Mouse (Mus musculus): ENCODE measurements around the gene Zswim2. TPM values are rescaled to one million over a fixed set of nuclear protein-coding genes. Genes with fewer than 3 reads are reported as not detected.
"Not testable (repeated sequence)": the region's sequence is repeated elsewhere in the genome, so short reads cannot be mapped to it uniquely, and the experiment has no call there.

Gene Zswim2
- under 1 TPM in 1 of 4 experiments, not detected in 3; 0.30 TPM for total RNA-seq (2022)

DNA sequence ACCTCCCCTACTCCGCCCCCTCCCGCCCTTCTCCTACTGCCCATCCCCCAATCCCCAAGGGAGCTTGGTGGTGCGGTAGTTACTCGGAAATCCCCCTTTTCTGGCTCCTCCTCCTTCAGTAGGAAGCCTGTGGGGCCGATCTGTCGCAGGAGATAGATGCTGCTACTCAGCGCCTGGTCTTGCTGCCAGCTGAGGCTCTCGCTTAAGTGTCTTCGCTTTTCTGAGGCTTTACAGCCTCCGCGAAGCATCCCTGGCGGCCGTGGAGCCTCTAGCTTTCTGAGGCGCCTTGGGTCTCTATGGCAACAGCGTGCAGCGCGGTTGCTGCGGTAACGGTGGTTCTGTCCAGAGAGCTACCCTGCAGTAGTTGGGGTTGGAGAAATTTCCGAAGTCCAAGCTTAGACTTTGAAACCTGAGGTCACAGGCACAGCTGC, at the start of gene Zswim2:
TSS of gene Zswim2 (minus strand) at position 298 of the 431 bp plus-strand sequence.
- DNase-seq (ENCODE audit: low spot score in 2 of 2): peak; percentile 86 to 91

GRCm38 (mm10) chr2:83990253-83990652, 49.2 kb upstream of the Zswim2 start, which contains the start of gene Gm13691:
Gm13691 (plus strand) TSS chr2:83990553.
- DNase-seq (ENCODE audit: low spot score in 2 of 2): not testable (repeated sequence)

DNA sequence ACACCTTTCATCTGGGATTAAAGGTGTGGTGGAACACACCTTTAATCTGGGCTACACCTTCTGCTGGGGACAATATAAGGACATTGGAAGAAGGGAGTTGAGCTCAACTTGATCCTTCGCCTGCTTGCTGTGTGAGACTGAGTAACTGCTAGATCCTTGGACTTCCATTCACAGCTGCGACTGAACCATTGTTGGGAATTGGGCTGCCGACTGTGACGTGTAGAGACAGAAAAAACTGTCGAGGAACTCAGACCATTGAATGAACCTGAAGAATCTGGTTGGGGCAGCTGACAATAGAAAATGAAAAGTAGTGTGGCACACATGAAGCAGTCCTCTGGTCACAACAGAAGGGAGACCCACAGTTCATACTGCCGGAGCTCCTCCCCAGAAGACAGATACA, 43.4 kb upstream of the Zswim2 start, which contains the start of gene Gm13697:
TSS of gene Gm13697 (plus strand) at position 301 of the 400 bp plus-strand sequence.
- not testable (repeated sequence) for DNase-seq (ENCODE audit: low spot score in 2 of 2)

DNA sequence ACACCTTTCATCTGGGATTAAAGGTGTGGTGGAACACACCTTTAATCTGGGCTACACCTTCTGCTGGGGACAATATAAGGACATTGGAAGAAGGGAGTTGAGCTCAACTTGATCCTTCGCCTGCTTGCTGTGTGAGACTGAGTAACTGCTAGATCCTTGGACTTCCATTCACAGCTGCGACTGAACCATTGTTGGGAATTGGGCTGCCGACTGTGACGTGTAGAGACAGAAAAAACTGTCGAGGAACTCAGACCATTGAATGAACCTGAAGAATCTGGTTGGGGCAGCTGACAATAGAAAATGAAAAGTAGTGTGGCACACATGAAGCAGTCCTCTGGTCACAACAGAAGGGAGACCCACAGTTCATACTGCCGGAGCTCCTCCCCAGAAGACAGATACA, 37.6 kb upstream of the Zswim2 start, which contains the start of gene Gm13694:
TSS of gene Gm13694 (plus strand) at position 301 of the 400 bp plus-strand sequence.
- DNase-seq (ENCODE audit: low spot score in 2 of 2): not testable (repeated sequence)

DNA sequence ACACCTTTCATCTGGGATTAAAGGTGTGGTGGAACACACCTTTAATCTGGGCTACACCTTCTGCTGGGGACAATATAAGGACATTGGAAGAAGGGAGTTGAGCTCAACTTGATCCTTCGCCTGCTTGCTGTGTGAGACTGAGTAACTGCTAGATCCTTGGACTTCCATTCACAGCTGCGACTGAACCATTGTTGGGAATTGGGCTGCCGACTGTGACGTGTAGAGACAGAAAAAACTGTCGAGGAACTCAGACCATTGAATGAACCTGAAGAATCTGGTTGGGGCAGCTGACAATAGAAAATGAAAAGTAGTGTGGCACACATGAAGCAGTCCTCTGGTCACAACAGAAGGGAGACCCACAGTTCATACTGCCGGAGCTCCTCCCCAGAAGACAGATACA, 31.8 kb upstream of the Zswim2 start, which contains the start of gene Gm13696:
TSS of gene Gm13696 (plus strand) at position 301 of the 400 bp plus-strand sequence.
- not testable (repeated sequence) for DNase-seq (ENCODE audit: low spot score in 2 of 2)

DNA sequence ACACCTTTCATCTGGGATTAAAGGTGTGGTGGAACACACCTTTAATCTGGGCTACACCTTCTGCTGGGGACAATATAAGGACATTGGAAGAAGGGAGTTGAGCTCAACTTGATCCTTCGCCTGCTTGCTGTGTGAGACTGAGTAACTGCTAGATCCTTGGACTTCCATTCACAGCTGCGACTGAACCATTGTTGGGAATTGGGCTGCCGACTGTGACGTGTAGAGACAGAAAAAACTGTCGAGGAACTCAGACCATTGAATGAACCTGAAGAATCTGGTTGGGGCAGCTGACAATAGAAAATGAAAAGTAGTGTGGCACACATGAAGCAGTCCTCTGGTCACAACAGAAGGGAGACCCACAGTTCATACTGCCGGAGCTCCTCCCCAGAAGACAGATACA, 26.0 kb upstream of the Zswim2 start, which contains the start of gene Gm13695:
TSS of gene Gm13695 (plus strand) at position 301 of the 400 bp plus-strand sequence.
- not testable (repeated sequence) for DNase-seq (ENCODE audit: low spot score in 2 of 2)

DNA sequence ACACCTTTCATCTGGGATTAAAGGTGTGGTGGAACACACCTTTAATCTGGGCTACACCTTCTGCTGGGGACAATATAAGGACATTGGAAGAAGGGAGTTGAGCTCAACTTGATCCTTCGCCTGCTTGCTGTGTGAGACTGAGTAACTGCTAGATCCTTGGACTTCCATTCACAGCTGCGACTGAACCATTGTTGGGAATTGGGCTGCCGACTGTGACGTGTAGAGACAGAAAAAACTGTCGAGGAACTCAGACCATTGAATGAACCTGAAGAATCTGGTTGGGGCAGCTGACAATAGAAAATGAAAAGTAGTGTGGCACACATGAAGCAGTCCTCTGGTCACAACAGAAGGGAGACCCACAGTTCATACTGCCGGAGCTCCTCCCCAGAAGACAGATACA, 20.2 kb upstream of the Zswim2 start, which contains the start of gene Gm13693:
TSS of gene Gm13693 (plus strand) at position 301 of the 400 bp plus-strand sequence.
- not testable (repeated sequence) for DNase-seq (ENCODE audit: low spot score in 2 of 2)

DNA sequence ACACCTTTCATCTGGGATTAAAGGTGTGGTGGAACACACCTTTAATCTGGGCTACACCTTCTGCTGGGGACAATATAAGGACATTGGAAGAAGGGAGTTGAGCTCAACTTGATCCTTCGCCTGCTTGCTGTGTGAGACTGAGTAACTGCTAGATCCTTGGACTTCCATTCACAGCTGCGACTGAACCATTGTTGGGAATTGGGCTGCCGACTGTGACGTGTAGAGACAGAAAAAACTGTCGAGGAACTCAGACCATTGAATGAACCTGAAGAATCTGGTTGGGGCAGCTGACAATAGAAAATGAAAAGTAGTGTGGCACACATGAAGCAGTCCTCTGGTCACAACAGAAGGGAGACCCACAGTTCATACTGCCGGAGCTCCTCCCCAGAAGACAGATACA, 14.4 kb upstream of the Zswim2 start, which contains the start of gene Gm13698:
TSS of gene Gm13698 (plus strand) at position 301 of the 400 bp plus-strand sequence.
- not testable (repeated sequence) for DNase-seq (ENCODE audit: low spot score in 2 of 2)

DNA sequence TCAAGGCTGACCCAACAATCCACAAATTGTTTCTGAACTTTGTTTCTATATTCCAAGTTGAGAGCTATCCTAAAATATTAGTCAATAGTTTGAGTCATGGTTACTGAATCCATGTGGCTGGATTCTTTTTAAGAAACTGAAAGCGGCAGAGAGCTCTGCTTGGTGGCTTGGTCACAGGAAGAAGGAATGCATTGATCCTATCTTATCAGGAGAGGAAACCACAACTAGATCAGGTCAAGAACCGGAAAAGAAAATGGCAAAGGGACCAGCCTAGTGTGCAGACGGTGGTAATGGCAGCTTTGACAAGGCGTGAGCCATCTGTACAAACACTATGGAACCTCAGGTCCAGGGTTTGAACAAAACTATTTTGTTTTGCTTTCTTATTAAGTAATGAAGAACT, 764 bp upstream of the Zswim2 start:
- DNase-seq (ENCODE audit: low spot score in 2 of 2): no peak

DNA sequence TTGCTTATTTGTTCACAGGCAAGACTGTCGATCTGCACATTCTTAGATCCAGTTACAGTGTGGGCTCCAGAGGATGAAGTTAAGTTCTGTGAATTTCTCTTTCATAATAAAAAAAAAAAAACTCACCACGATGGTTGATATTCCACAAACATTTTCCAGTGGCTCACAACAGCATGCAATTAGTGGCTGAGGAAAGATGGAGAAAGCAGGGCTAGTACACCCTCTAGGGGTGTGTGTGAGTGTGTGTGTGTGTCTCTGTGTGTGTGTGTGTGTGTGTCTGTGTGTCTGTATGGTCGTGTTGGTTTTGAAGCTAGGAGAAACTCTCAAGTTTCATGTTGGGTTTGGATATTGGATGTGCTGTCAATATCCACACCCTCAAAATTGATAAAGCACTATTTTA, 350 bp upstream of the Zswim2 start:
- no peak for DNase-seq (ENCODE audit: low spot score in 2 of 2)

GRCm38 (mm10) chr2:83929478-83930088, 11.4 kb downstream of the Zswim2 start:
- no peak for DNase-seq (ENCODE audit: low spot score in 2 of 2)

- DNase-seq (ENCODE audit: low spot score in 2 of 2): no peak
Measured at GRCm38 (mm10) chr2:83901896-83902540, 39.0 kb downstream of the Zswim2 start.

- no peak for DNase-seq (ENCODE audit: low spot score in 2 of 2)
Measured at GRCm38 (mm10) chr2:83893701-83894100, 47.3 kb downstream of the Zswim2 start.

GRCm38 (mm10) chr2:83883850-83884420, 57.1 kb downstream of the Zswim2 start:
- DNase-seq (ENCODE audit: low spot score in 2 of 2): peak in 1 of 2 experiments; percentile 18

Other genes starting within 250 kb of the Zswim2 start
- 100 to 1,000 TPM; 121 to 130 (median 126) TPM for gene Itgav, start 216.8 kb downstream of the Zswim2 start, total RNA-seq (2022)
- gene Fam171b, start 128.6 kb downstream of the Zswim2 start, total RNA-seq (2022): 100 to 1,000 TPM; 189 to 234 (median 210) TPM
- 1 to 10 TPM; 1.4 to 2.0 (median 1.8) TPM for gene Gm13698, start 14.5 kb upstream of the Zswim2 start, total RNA-seq (2022)
- gene Gm13693, start 20.3 kb upstream of the Zswim2 start, total RNA-seq (2022): 1 to 10 TPM; 1.4 to 2.0 (median 1.8) TPM
- gene Gm13695, start 26.1 kb upstream of the Zswim2 start, total RNA-seq (2022): 1 to 10 TPM in 1 of 4 experiments, not detected in 3; 1.4 TPM
- gene Gm13696, start 31.9 kb upstream of the Zswim2 start, total RNA-seq (2022): 1 to 10 TPM; 1.4 to 2.0 (median 1.8) TPM
- 1 to 10 TPM; 1.4 to 2.0 (median 1.8) TPM for gene Gm13694, start 37.7 kb upstream of the Zswim2 start, total RNA-seq (2022)
- gene Gm13697, start 43.5 kb upstream of the Zswim2 start, total RNA-seq (2022): 1 to 10 TPM; 1.4 to 2.0 (median 1.8) TPM
- gene Gm13691, start 49.3 kb upstream of the Zswim2 start, total RNA-seq (2022): 1 to 10 TPM; 1.4 to 2.0 (median 1.8) TPM

All from left cerebral cortex, adult 8-10 months (tissue).